ENCODE assay signal across 11 mouse cellular contexts in the genomic region with DNA sequence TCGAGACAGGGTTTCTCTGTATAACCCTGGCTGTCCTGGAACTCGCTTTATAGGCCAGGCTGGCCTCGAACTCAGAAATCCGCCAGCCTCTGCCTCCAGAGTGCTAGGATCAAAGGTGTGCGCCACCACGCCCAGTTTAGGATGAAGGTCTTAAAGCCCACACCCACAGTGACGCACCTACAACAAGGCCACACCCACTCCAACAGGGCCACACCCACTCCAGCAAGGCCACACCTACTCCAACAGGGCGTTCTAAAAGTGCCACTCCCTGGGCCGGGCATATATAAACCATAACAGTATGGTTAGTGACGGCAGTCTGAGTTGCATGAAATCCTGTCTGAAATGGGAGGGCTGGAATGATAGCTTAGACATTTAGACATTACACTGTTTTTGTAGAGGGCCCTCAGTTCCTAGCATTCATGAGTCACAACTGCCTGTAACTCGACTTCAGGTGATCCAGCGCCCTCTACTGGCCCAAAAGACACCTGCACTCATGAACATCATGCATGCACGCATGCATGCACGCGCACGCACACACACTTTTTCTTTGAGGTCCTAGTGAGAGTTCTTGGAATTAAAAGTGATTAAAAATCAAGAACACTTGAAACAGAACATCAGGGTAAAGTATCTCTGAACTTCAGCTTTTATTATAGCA. TPM values are rescaled to one million over a fixed set of nuclear protein-coding genes. Genes with fewer than 3 reads are reported as not detected.
DNase-seq lines count a peak whose midpoint lies in the region; ATAC-seq and TF ChIP-seq lines count a peak whose summit lies in the region.
"Had no signal": no experiment of that assay in that cellular context is flagged by ENCODE, and none has a peak within 500 bp of the region (broad histone marks: within the 10 kb centered on the region; RNA-seq: fewer than 3 reads in every experiment).

No protein-coding gene starts in this region.

- intact Hi-C loops in left cerebral cortex, postnatal 10 days (cut with DNase I), result no loop called here

- no peaks in the 10 kb centered on the region for H3K36me3 ChIP-seq in liver, embryonic 11.5 days (ENCODE audit: control insufficient read depth, insufficient read depth, low read length)
- no peaks in the 10 kb centered on the region for H3K36me3 ChIP-seq in E14TG2a.4 (ENCODE audit: insufficient read depth, low read length)

- no peak overlapping the region for H3K27ac ChIP-seq in liver, embryonic 11.5 days (ENCODE audit: low read depth, low read length)

- H3K9ac ChIP-seq in liver, embryonic 11.5 days (ENCODE audit: low read depth, low read length), result no peak overlapping the region

- 67% methylated on average over 16 of the region's 16 CpGs for WGBS in liver, embryonic 11.5 days
- 51% methylated on average over 16 of the region's 16 CpGs for WGBS in large intestine, adult 2 months

- TF ChIP-seq CTCF in E14TG2a.4 (conservative IDR thresholded peaks at IDR 0.05; ENCODE audit: low read length), result peak; percentile 87

- ATAC-seq in liver, embryonic 11.5 days (replicated peaks; ENCODE audit: low FRiP score), result no peak
- ATAC-seq: hindbrain, embryonic 16.5 days had no signal

- DNase-seq in adrenal gland, postnatal 14 days, result peak; percentile 74
- DNase-seq in adrenal gland, adult 2 months, result no peak
- DNase-seq in liver, result peak; percentile 72
- no peak for DNase-seq in liver, embryonic 11.5 days (ENCODE audit: low spot score)
- peak; percentile 54 for DNase-seq in large intestine, adult 2 months (ENCODE audit: low read depth, low spot score)
- no peak for DNase-seq in frontal cortex, postnatal 10 days (ENCODE audit: low spot score in 2 of 2)
- DNase-seq in left cerebral cortex, postnatal 10 days (ENCODE audit: extremely low spot score in 1 of 2, low spot score in 2 of 2), result no peak
- DNase-seq: cerebellum, adult 8-10 months; gastrocnemius, postnatal 14 days had no signal

- H3K9me3 ChIP-seq in liver, embryonic 11.5 days (ENCODE audit: control insufficient read depth, low read length), result peaks cover 3% of the 10 kb centered on the region; the same call in 1 of the 2 replicates
- no peaks in the 10 kb centered on the region for H3K9me3 ChIP-seq in E14TG2a.4 (ENCODE audit: low read length)

- no peak overlapping the region for H3K4me2 ChIP-seq in liver, embryonic 11.5 days

- H3K27me3 ChIP-seq in liver, embryonic 11.5 days (replicated peaks; ENCODE audit: control insufficient read depth, insufficient read depth, low read length), result no peaks in the 10 kb centered on the region
- H3K27me3 ChIP-seq in E14TG2a.4 (ENCODE audit: insufficient read depth, low read length), result 0 out of 2 replicates have a peak, but pooled peaks cover 2% of the 10 kb centered on the region

- H3K4me3 ChIP-seq in liver, embryonic 11.5 days (ENCODE audit: low read depth, low read length), result no peak overlapping the region
- peak overlapping the region; percentile 13; the same call in 1 of the 2 replicates for H3K4me3 ChIP-seq in E14TG2a.4 (replicated peaks; ENCODE audit: low read length)

- peaks cover 28% of the 10 kb centered on the region for H3K4me1 ChIP-seq in liver, embryonic 11.5 days (replicated peaks; ENCODE audit: control insufficient read depth, insufficient read depth, low read length)
- peaks cover 44% of the 10 kb centered on the region for H3K4me1 ChIP-seq in E14TG2a.4 (replicated peaks; ENCODE audit: low read depth, low read length)

RNA-seq across cellular contexts. Expression of a gene that starts 1.7 kb away (rescaled TPM):
- 0.30 and 0.48 TPM in 2 replicates for total RNA-seq in adrenal gland, postnatal 14 days (2021)
- under 1 TPM; 0.29 to 0.55 TPM for total RNA-seq in adrenal gland, adult 2 months (2021)
- 0.29 and 0.49 TPM in 2 replicates for polyA plus RNA-seq in adrenal gland, adult 2 months (2012; rRNA removed)
- polyA plus RNA-seq in liver, embryonic 11.5 days (2014; fragmentation: Nextera tagmentation; extraction: Ambion mirVana), result 1.3 and 1.5 TPM in 2 replicates
- polyA plus RNA-seq in large intestine, adult 2 months (2012; rRNA removed), result 0.40 and 0.41 TPM in 2 replicates
- under 1 TPM; 0.36 to 0.47 TPM for total RNA-seq in left cerebral cortex, postnatal 10 days (2021)

RNA-seq across cellular contexts. Expression of a gene that starts 2.0 kb away (rescaled TPM):
- 56.5 and 57.5 TPM in 2 replicates for total RNA-seq in adrenal gland, postnatal 14 days (2021)
- total RNA-seq in adrenal gland, adult 2 months (2021), result 10 to 100 TPM; 38.1 to 51.3 TPM
- polyA plus RNA-seq in adrenal gland, adult 2 months (2012; rRNA removed), result 48.9 and 59.8 TPM in 2 replicates
- polyA plus RNA-seq in liver, embryonic 11.5 days (2014; fragmentation: Nextera tagmentation; extraction: Ambion mirVana), result 27.4 and 29.7 TPM in 2 replicates
- polyA plus RNA-seq in large intestine, adult 2 months (2012; rRNA removed), result 41.7 and 63.5 TPM in 2 replicates
- 10 to 100 TPM; 39.2 to 45.2 TPM for total RNA-seq in left cerebral cortex, postnatal 10 days (2021)

RNA-seq across cellular contexts. Expression of a gene that starts 21.9 kb away (rescaled TPM):
- 15.6 and 16.0 TPM in 2 replicates for total RNA-seq in adrenal gland, postnatal 14 days (2021)
- total RNA-seq in adrenal gland, adult 2 months (2021), result 10 to 100 TPM; 11.6 to 22.7 TPM
- 32.5 and 33.5 TPM in 2 replicates for polyA plus RNA-seq in adrenal gland, adult 2 months (2012; rRNA removed)
- 9.0 and 13.1 TPM in 2 replicates for polyA plus RNA-seq in liver, embryonic 11.5 days (2014; fragmentation: Nextera tagmentation; extraction: Ambion mirVana)
- polyA plus RNA-seq in large intestine, adult 2 months (2012; rRNA removed), result 12.4 and 13.2 TPM in 2 replicates
- total RNA-seq in left cerebral cortex, postnatal 10 days (2021), result 10 to 100 TPM; 29.5 to 31.2 TPM

RNA-seq across cellular contexts. Expression of a gene that starts 22.1 kb away (rescaled TPM):
- 38.6 and 45.9 TPM in 2 replicates for total RNA-seq in adrenal gland, postnatal 14 days (2021)
- 10 to 100 TPM; 46.8 to 49.5 TPM for total RNA-seq in adrenal gland, adult 2 months (2021)
- 42.7 and 49.6 TPM in 2 replicates for polyA plus RNA-seq in adrenal gland, adult 2 months (2012; rRNA removed)
- 46.7 and 47.0 TPM in 2 replicates for polyA plus RNA-seq in liver, embryonic 11.5 days (2014; fragmentation: Nextera tagmentation; extraction: Ambion mirVana)
- 35.2 and 40.2 TPM in 2 replicates for polyA plus RNA-seq in large intestine, adult 2 months (2012; rRNA removed)
- total RNA-seq in left cerebral cortex, postnatal 10 days (2021), result 10 to 100 TPM; 47.5 to 48.8 TPM

RNA-seq across cellular contexts. Expression of a gene that starts 43.6 kb away (rescaled TPM):
- 0.63 and 0.98 TPM in 2 replicates for total RNA-seq in adrenal gland, postnatal 14 days (2021)
- 1 to 10 TPM in 1 of 2 experiments, not detected in 1; 1.6 TPM for total RNA-seq in adrenal gland, adult 2 months (2021)
- not detected in 2 replicates for polyA plus RNA-seq in adrenal gland, adult 2 months (2012; rRNA removed)
- polyA plus RNA-seq in liver, embryonic 11.5 days (2014; fragmentation: Nextera tagmentation; extraction: Ambion mirVana), result not detected in 2 replicates
- not detected in 2 replicates for polyA plus RNA-seq in large intestine, adult 2 months (2012; rRNA removed)
- 1 to 10 TPM in 1 of 2 experiments, not detected in 1; 1.1 TPM for total RNA-seq in left cerebral cortex, postnatal 10 days (2021)
- total RNA-seq: gastrocnemius, postnatal 14 days had no signal

Comparison
In these comparisons a context has a peak if more than half of its experiments do, and no peak if none do; other contexts are left out.
1. DNase-seq: peak in adrenal gland, postnatal 14 days (single experiment), liver (single experiment) and large intestine, adult 2 months (single experiment); none in adrenal gland, adult 2 months (single experiment), liver, embryonic 11.5 days (single experiment), frontal cortex, postnatal 10 days (0 of 2) and left cerebral cortex, postnatal 10 days (0 of 2).